Mouse (Mus musculus): Measurements from ENCODE around the gene Csnk2a2. TPM values are rescaled to one million over a fixed set of nuclear protein-coding genes. Genes with fewer than 3 reads are reported as not detected.

The Csnk2a2 gene
- polyA plus RNA-seq, 1 experiment from 2014 or later: 11.5 TPM

DNA sequence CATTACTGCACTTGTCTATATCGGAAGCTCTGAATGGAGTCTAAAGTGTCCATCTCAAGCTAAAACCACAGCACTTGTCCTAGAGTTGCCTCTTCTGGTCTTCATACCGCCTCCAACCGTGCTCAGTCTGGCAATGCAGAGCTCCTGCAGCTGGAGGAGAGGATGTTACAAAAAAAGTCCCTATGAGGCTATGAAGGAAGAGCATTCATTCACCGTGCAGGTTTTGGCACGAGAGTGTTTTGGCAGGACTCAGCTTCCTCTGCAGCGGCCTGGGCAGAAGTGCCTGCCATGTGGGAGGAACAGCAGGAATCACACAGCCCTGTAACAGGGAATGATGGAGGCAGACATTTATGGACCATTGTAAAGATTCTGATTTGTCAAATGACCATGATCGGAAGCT, 12.6 kb upstream of the Csnk2a2 start:
- 80% methylated on average over 7 of the region's 7 CpGs for WGBS
- H3K4me1 ChIP-seq: no peaks in the 10 kb centered on the region
- H3K27ac ChIP-seq: no peak overlapping the region
- H3K4me3 ChIP-seq: no peak overlapping the region
- no peaks in the 10 kb centered on the region for H3K27me3 ChIP-seq (ENCODE audit: insufficient read depth, poor library complexity, severe bottlenecking)
- H3K9me3 ChIP-seq: no peaks in the 10 kb centered on the region
- no peaks in the 10 kb centered on the region for H3K36me3 ChIP-seq
- DNase-seq (ENCODE audit: low spot score): no peak

DNA sequence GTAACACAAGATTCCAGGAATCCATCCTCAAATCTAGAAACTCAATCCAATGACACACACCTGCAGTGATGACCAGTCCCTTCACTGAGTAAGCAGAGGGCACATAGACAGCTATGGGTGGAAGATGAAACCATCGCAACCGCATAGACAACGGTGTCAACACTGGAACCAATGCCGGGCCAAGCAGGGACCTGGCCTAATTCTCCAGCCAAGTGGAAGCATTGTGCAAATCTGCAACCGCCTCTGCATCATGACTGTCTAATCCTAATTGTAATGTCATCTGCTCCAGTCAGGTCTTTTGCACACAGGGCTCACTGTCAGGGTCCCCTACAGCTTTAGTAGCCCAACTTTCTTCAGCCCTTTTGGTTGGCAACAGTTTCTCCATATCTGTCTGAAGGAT, 10.6 kb upstream of the Csnk2a2 start:
- Histone ChIP-seq H3K27ac (no peak overlapping the region), H3K4me1 (peaks cover 4% of the 10 kb centered on the region; the same call in 1 of the 2 replicates), H3K27me3 (ENCODE audit: insufficient read depth, poor library complexity, severe bottlenecking) (no peaks in the 10 kb centered on the region), H3K4me3 (no peak overlapping the region), H3K36me3 (no peaks in the 10 kb centered on the region), H3K9me3 (no peaks in the 10 kb centered on the region)
- DNase-seq (ENCODE audit: low spot score): no peak
- 90% methylated on average over 5 of the region's 5 CpGs for WGBS

DNA sequence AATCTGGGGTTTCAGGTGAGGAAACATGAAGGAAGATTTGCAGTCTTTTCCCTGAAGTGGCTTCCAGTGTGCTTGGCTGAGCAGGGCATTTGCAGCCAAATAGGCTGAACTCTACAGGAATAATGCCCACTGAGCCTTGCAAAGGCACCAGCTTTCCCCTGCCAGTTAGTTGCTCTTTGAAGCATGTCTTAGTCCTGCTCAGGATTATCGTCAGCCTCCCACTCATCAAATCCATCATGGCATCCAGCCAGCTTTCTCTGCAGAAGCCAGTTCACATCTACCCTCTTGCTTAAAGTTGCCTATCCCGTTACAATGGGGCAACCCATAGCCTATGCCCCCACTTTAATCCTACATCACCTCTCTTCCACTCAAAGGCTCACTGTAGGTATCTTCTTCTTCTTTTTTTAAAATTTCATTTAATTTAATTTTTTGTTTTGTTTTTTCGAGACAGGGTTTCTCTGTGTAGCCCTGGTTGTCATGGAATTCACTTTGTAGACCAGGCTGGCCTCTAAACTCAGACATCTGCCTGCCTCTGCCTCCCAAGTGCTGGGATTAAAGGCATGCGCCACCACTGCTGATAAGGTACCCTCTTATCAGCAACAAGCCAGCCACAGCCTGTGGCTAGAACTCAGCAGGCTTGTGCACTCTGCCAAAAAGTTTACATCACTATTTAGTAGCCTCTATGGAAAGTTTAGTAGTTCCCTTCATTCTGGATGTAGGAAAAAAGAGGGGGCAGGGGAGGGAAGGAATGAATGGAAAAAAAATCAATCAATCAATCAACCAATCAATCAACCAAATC, 9.6 kb upstream of the Csnk2a2 start:
- Histone ChIP-seq H3K27me3 (ENCODE audit: insufficient read depth, poor library complexity, severe bottlenecking) (no peaks in the 10 kb centered on the region), H3K9me3 (no peaks in the 10 kb centered on the region), H3K4me3 (no peak overlapping the region), H3K4me1 (peaks cover 4% of the 10 kb centered on the region; the same call in 1 of the 2 replicates), H3K36me3 (no peaks in the 10 kb centered on the region), H3K27ac (no peak overlapping the region)
- DNase-seq (ENCODE audit: low spot score): no peak
- WGBS: 68% methylated on average over 4 of the region's 4 CpGs

DNA sequence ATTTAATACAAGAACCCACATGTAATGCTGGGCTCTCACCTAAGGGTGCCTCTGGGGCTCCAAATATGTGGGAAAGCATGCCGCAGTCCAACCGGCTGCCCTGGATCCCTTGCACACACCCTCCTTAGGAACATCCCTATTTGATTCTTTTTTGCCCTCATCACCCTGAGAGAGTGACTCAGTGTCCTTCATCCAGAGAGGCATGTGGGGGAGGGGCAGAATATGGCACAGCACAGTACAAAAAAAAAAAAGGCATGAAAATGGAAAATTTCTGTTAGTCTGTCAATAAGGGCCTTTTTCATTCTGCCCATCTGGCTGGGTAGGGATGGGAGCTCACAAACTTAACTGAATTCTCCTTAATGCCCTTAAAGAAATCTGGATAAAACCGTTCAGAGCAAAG, 8.0 kb upstream of the Csnk2a2 start:
- Histone ChIP-seq H3K27me3 (ENCODE audit: insufficient read depth, poor library complexity, severe bottlenecking) (no peaks in the 10 kb centered on the region), H3K4me3 (no peak overlapping the region), H3K36me3 (no peaks in the 10 kb centered on the region), H3K4me1 (peaks cover 4% of the 10 kb centered on the region; the same call in 1 of the 2 replicates), H3K9me3 (no peaks in the 10 kb centered on the region), H3K27ac (no peak overlapping the region)
- WGBS: 88% methylated on average over 3 of the region's 3 CpGs
- DNase-seq (ENCODE audit: low spot score): no peak

DNA sequence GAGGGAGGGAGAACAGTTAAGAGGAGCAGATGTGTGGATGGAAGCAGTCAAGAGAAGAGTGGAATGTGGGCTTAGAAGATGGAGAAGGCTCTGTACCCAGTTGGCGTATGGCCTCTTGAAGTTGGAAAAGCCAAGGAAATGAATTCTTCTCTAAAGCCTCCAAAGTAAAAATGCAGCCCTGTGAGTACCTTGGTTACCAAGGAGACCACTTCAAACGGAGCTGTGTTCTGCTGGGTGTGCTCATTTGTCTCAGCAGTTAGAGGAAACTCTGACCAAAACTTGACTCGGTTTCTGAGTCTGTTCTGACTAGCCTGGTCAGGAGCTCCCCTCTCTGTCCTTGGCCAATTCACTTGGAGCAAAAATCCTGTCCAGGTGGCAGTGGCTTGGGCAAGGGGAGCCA, 6.6 kb upstream of the Csnk2a2 start:
- Histone ChIP-seq H3K4me3 (no peak overlapping the region), H3K36me3 (no peaks in the 10 kb centered on the region), H3K9me3 (no peaks in the 10 kb centered on the region), H3K4me1 (peaks cover 4% of the 10 kb centered on the region; the same call in 1 of the 2 replicates), H3K27ac (no peak overlapping the region), H3K27me3 (ENCODE audit: insufficient read depth, poor library complexity, severe bottlenecking) (no peaks in the 10 kb centered on the region)
- 55% methylated on average over 3 of the region's 3 CpGs for WGBS
- DNase-seq (ENCODE audit: low spot score): no peak

DNA sequence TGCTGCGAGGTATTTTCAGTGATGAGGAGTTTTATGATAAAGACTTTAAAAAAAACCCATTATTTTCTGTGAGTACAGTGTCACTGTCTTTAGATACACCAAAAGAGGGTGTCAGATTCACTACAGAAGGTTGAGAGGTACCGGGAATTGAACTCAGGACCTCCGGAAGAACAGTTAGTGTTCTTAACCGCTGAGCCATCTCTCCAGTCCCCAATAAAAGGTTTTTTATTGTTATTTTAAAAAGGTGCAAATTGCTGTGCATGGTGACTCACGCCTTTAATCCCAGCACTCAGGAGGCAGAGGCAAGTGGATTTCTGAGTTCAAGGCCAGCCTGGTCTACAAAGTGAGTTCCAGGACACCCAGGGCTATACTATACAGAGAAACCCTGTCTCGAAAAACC, 5.6 kb upstream of the Csnk2a2 start:
- no peaks in the 10 kb centered on the region for H3K9me3 ChIP-seq
- no peaks in the 10 kb centered on the region for H3K36me3 ChIP-seq
- DNase-seq (ENCODE audit: low spot score): no peak
- peaks cover 4% of the 10 kb centered on the region; the same call in 1 of the 2 replicates for H3K4me1 ChIP-seq
- H3K4me3 ChIP-seq: no peak overlapping the region
- WGBS: 81% methylated on average over 6 of the region's 6 CpGs
- H3K27ac ChIP-seq: no peak overlapping the region
- no peaks in the 10 kb centered on the region for H3K27me3 ChIP-seq (ENCODE audit: insufficient read depth, poor library complexity, severe bottlenecking)

DNA sequence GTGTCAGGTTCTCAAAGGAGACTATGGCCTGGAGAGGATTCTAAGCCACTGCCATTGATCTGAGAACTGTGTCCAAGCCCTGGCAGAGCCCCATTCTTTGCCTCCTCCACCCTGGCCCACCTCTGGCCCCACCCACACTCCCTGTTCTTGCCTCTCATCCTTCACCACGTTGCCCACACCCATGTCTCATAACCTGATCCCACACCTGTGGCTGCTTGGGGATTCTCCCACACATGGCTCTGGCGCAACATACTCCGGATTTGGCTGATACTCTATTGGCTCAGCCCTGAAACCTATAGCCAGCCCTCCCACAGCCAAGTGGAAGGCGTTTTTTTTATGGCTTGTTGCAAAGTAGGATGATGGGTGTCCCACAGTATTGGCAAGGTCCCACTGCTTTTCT, 2.2 kb upstream of the Csnk2a2 start:
- Histone ChIP-seq H3K36me3 (0 out of 2 replicates have a peak, but pooled peaks cover 1% of the 10 kb centered on the region), H3K9me3 (no peaks in the 10 kb centered on the region), H3K27ac (no peak overlapping the region), H3K4me3 (no peak overlapping the region), H3K27me3 (ENCODE audit: insufficient read depth, poor library complexity, severe bottlenecking) (no peaks in the 10 kb centered on the region), H3K4me1 (peaks cover 13% of the 10 kb centered on the region; the same call in 1 of the 2 replicates)
- 69% methylated on average over 4 of the region's 4 CpGs for WGBS
- no peak for DNase-seq (ENCODE audit: low spot score)

DNA sequence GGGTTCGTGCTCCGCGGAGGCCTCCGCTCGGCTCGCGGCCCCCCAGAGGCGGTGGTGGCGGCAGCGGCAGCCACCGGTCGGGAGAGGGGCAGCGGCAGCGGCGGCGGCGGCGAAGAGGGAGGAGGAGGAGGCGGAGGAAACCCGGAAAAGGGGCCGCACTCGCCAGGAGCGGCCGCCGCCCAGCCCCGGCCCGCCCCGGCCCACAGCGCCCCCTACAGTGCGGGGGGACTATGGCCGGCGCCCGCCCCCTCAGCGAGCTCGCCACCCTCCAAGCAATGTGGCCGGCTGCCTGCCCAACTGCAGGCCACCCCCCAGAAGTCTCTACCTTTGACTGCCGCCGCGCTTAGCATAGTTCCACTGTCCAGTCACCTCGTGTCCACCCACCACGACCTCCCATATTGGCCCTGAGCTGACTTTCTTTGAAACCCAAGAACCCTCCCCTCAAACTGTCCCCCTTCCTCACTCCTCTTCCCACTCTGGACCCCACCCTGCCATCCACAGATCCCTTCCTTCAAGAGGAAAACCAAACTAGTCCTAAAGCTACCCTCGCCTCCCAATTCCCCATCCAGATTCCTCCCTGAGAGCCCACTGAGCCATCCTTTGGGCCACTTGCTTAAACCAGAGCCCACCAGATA, 1.0 kb downstream of the Csnk2a2 start:
- H3K4me3 ChIP-seq: peak overlapping the region; percentile 97
- peaks cover 33% of the 10 kb centered on the region for H3K36me3 ChIP-seq
- no peaks in the 10 kb centered on the region for H3K27me3 ChIP-seq (ENCODE audit: insufficient read depth, poor library complexity, severe bottlenecking)
- H3K4me1 ChIP-seq: peaks cover 11% of the 10 kb centered on the region; the same call in 1 of the 2 replicates
- 1% methylated on average over 35 of the region's 42 CpGs for WGBS
- no peaks in the 10 kb centered on the region for H3K9me3 ChIP-seq
- peak; percentile 84 for DNase-seq (ENCODE audit: low spot score)
- H3K27ac ChIP-seq: peak overlapping the region; percentile 96

DNA sequence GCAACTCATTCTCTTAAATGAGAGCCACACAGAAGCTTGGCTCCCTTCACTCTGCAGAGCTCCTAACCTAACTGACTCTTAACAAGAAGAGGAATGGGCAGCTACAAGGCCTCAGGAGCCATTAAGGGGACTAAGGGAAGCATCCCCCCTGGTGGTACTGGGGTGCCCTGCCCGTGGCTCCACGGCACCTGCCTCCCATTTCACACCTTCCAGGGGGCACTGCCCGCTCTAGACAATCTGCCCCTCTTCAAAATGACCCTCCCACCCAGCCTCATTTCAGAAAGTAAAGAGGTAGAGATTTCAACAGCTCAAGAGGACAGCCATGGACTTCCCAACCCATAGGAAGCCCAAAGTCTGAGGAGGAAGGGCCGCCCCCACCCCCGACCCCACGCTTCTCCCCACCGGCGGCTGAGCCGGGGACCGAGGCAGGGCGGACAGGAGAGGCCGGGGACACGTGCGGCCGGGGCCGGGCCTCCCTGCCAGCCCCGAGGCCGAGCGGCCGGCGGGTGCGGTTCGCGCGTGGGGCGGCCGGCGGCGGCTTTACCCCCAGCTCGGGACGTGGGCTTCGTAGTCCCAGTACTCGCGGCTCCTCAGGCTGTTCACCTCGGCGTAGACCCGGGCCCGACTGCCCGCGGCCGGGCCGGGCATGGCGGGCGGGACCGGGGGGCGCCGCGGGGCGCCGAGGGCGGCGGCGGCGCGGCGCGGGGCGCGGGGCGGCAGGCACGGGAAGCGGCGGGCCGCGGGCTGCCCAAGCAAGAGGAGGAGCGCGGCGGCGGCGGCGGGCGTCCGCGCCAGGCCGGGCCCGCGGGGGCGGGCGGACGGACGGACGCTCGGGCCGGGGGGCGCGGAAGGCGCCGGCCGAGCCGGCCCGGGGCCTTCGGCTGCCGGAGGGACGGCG, 1.8 kb downstream of the Csnk2a2 start:
- no peak for DNase-seq (ENCODE audit: low spot score)
- H3K4me3 ChIP-seq: peak overlapping the region; percentile 97
- peaks cover 11% of the 10 kb centered on the region; the same call in 1 of the 2 replicates for H3K4me1 ChIP-seq
- 3% methylated on average over 88 of the region's 95 CpGs for WGBS
- H3K36me3 ChIP-seq: peaks cover 41% of the 10 kb centered on the region
- H3K9me3 ChIP-seq: no peaks in the 10 kb centered on the region
- H3K27me3 ChIP-seq (ENCODE audit: insufficient read depth, poor library complexity, severe bottlenecking): no peaks in the 10 kb centered on the region
- H3K27ac ChIP-seq: peak overlapping the region; percentile 96

DNA sequence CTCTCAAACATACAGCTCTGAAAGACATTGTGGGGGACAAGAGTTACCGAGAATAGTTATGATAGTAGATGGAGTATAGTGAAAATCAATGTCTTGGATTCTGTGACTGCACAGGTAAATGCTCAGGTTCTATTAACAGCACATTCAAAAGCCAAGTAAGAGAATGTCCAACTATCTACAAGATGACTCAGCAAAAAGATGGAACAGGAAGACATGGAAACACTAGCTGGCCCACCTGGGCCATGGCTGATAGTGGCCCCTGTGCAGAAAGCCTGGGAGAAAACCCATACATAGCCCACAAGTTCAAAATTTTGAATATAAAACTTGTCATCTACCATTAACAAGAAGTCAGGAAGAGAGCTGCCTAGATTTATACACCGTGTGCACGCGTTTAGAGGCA, 19.8 kb downstream of the Csnk2a2 start:
- Histone ChIP-seq H3K4me3 (no peak overlapping the region), H3K36me3 (peaks cover 89% of the 10 kb centered on the region)

DNA sequence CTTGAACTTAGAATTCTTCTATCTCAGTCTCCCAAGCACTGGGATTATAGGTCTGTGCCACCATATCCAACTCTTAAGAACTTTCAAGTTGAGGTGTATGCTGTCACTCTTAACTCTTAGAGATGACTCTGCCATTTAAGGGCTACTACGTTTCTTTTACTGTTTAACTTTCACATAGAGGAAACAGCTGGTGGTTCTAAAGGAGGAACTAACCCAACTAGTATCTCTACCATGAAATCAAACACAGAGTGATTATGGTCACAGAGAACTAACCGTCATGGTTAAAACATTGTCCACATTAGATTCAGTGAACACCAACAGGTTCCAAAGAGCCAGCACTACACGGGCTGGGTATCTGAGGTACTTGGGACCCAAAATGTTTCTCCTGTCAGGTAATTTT, 20.8 kb downstream of the Csnk2a2 start:
- no peaks in the 10 kb centered on the region for H3K4me1 ChIP-seq
- no peak for DNase-seq (ENCODE audit: low spot score)
- H3K36me3 ChIP-seq: peaks cover 90% of the 10 kb centered on the region
- H3K27ac ChIP-seq: no peak overlapping the region
- WGBS: 93% methylated on average over 3 of the region's 3 CpGs
- no peaks in the 10 kb centered on the region for H3K9me3 ChIP-seq
- no peaks in the 10 kb centered on the region for H3K27me3 ChIP-seq (ENCODE audit: insufficient read depth, poor library complexity, severe bottlenecking)
- H3K4me3 ChIP-seq: no peak overlapping the region

More for the DNA sequence above, 19.8 kb downstream of the Csnk2a2 start:
- DNase-seq (ENCODE audit: low spot score): no peak
- Histone ChIP-seq H3K4me1 (no peaks in the 10 kb centered on the region), H3K9me3 (no peaks in the 10 kb centered on the region), H3K27ac (no peak overlapping the region), H3K27me3 (ENCODE audit: insufficient read depth, poor library complexity, severe bottlenecking) (no peaks in the 10 kb centered on the region)
- 96% methylated on average over 4 of the region's 4 CpGs for WGBS

DNA sequence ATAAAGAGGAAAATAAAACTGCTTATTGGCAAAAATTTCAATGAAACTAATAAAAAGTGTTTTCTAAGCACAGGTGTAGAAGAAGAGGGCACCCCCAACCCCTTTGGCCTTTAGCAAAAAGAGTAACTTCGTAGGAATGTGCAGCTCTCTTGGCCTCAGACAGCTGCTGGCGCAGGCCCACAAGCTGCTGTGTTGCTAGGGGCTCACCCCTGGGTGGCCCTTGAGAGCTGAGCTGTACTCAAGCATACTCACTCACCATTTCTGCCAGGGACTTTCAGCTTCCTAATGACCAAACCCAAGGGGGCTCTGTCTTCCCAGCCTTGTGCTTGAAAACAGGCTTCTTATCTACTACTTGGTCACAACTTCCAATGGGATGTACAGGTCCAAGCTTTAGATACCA, 23.3 kb downstream of the Csnk2a2 start:
- no peak for DNase-seq (ENCODE audit: low spot score)
- H3K4me3 ChIP-seq: no peak overlapping the region
- peaks cover 82% of the 10 kb centered on the region for H3K36me3 ChIP-seq
- 81% methylated on average over 2 of the region's 2 CpGs for WGBS
- H3K27ac ChIP-seq: no peak overlapping the region
- no peaks in the 10 kb centered on the region for H3K4me1 ChIP-seq
- no peaks in the 10 kb centered on the region for H3K27me3 ChIP-seq (ENCODE audit: insufficient read depth, poor library complexity, severe bottlenecking)
- H3K9me3 ChIP-seq: no peaks in the 10 kb centered on the region

Measured in heart, embryonic 10.5 days (tissue).